Mouse (Mus musculus) skeletal muscle tissue, adult 2 months (tissue): Measurements from ENCODE around the gene Atp5g3.
A peak's percentile ranks its signal among the peaks of the same experiment; 100 is the strongest.
"Not testable (repeated sequence)": the region's sequence is repeated elsewhere in the genome, so short reads cannot be mapped to it uniquely, and the experiment has no call there.

Source experiments
- DNase-seq: peaks from one replicate; pipeline ENCODE4 v3.0.0-alpha.2; 2012; ENCODE audit warnings: low read depth, low spot score

Atp5g3 gene

GRCm38 (mm10) chr2:73911175-73911700, at the start of gene Atp5g3:
Gene Atp5g3 (minus strand): TSS chr2:73911326.
- DNase-seq: peak; percentile 93

GRCm38 (mm10) chr2:73958342-73958741, 47.2 kb upstream of the Atp5g3 start:
- DNase-seq: no peak

DNA sequence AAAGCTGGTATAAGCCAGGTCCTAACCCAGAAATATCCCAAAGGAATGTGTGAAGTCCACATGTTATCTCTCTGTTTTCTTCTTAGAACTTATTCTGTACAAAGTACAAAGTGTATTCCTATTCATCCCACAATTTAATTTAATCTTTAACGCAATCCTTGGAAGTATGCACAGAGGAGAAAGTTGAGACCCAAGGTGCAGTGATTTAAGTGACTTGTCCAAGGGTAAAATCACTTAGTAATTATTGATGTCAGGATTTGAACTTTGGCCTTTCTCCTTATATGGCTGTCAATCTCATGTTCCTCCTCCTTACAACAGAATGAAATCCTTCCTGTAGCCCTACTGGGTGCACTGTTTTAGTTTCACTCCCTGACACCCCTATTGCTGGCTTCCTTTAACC, 42.5 kb upstream of the Atp5g3 start:
- DNase-seq: no peak

DNA sequence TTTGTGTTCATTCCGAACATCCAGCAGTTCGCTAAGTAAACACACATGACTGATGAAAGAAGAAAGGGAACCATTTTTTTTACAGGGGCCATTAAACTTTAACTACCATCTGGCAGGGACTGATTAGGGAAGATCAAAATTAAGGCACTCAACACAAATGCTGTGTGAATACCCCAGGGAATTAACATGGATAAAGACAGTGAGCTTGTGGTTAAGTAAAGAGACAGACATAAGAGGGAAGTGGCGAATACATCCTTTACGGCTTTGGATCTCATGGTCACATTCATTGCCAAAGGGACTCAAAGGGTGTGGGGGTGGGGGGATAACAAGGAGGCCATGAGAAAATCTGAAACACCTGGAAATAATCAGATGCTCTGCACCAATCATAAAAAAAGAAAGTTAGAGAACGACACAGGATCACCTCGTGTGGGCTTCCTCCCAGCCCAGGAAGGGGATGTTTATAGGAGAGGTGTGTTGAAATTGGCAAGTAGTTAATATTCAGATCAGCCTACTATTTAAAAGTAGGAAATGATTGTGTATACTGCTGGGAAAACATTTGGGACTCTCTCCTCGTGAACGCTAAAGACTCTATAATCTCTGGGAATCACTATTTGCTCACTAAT, 41.6 kb upstream of the Atp5g3 start:
- DNase-seq: no peak

GRCm38 (mm10) chr2:73947360-73947759, 36.2 kb upstream of the Atp5g3 start:
- no peak for DNase-seq

GRCm38 (mm10) chr2:73943735-73944134, 32.6 kb upstream of the Atp5g3 start:
- no peak for DNase-seq

DNA sequence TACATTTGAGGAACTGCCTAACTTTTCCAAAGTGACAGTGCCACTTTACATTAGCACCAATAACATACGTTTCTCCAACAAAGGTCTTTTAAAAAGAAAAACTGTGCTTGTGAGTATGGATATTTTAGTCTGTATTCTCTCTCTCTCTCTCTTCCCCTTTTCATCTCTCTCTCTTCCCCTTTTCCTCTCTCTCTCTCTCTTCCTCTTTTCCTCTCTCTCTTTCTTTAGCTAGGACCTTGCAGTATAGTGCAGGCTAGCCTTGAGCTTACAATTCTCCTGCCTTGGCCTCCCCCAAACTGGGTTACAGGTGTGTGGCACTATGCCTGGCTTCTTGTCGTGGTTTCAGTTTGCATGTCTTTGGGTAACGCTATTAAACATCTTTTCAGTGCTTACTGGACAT, 31.7 kb upstream of the Atp5g3 start:
- DNase-seq: no peak

- no peak for DNase-seq
Observed at GRCm38 (mm10) chr2:73941281-73941680, 30.2 kb upstream of the Atp5g3 start.

- no peak for DNase-seq
Observed at GRCm38 (mm10) chr2:73940471-73940870, 29.3 kb upstream of the Atp5g3 start.

- DNase-seq: no peak
Observed at GRCm38 (mm10) chr2:73938896-73939295, 27.8 kb upstream of the Atp5g3 start.

DNA sequence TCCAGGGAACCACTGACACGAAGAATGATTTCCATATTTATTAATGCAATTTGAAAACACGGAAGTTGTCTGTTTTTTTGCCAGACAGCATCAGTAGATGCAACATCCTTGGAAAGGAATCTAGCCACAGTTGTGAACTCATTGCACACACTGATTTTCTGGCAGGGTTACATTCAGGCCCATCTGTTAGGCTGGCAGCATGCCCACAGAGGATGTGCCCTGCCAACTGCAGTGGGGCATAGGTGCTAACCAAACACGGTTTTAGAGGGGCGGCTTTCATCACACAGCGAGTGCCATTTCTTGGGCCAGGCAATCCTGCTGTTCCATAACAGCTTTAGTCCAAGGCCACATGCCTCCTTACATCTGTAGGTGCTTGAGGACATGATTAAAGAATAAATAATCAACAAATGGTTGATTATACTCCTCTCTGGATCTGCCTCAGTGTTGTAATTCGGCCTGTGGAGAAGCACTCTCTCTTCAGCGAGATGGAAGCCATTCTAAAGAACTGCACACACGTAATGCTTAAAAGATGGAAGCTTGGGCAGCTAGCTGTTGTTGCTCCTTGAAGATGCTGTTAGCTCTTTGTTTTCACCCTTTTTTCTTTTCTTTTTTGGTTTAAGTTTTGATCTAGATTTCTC, 21.7 kb upstream of the Atp5g3 start:
- no peak for DNase-seq

DNA sequence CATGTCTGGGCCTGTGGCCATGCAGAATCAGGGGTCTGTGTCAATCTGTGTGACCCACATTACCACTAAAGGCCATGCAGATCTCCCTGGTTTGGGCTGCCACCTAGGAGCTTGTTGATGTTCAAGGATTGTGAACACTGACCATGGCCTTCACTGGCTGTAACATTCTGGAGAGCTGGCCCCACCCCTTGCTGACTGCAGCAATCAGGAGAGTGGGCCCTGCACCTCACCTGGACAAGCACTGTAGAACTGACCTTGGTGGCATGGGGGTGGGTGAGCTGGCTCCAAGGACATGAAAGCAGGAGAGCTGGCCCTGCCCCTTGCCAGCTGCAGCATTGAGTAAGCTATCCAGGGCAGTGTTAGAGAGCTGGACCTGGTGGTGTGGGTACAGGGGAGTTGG, 16.6 kb upstream of the Atp5g3 start:
- DNase-seq: no peak

DNA sequence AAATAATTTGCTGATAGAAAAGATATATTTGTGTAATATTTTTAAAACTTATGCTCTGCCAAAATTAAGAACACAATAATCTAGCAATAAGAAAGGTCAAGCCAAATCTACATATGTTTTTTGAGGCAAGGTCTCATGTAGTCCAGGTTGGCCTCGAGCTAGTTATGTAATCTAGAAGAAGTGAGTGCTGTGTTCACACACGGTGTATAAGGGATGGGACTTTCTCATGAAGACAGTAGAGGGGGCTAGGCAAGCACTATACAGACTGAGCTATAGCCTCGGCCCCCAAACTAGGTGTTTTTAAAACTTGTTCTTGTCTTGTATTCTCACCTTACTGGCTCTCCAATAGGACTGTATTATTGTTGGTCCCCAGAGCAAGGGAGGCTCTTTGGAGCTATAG, 14.4 kb upstream of the Atp5g3 start:
- DNase-seq: no peak

DNA sequence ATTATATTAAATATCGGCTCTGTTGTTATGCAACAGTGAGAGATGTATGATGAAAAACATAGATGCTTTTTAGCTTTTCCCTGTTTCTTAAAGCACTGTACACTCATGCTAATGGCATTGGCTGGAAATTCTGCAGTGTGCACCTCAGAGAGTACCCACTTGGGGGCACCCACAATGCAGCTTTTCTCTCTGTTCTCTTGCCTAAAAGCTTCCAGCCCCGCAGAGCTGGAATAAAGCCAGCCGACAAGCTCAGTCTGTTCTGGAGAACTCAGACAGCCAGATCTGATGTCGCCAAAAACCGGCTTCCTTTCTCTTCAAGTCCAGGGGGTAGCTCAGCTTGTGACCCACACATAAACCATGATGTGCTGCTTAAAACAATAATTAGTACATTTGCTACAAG, 14.0 kb upstream of the Atp5g3 start:
- peak; percentile 24 for DNase-seq

DNA sequence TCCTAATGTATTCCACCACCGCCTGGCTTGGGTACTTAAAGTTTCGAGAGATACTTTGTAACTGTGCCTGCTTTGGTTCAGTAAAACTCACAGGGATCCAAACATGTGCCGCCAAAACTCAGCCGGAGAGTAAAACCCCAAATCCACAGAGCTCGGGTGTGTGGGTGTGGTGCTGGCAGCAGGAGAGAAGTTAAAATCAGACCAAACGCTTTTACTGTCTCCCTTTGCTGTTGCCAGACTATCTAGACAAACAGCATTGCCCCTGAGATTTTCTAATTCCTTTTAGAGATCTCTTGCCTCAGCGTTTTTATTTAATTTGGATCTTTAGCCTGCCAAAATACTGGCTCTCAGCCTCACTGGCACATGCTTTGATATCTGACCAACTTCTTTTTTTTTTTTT, 8.5 kb upstream of the Atp5g3 start:
- peak; percentile 27 for DNase-seq

DNA sequence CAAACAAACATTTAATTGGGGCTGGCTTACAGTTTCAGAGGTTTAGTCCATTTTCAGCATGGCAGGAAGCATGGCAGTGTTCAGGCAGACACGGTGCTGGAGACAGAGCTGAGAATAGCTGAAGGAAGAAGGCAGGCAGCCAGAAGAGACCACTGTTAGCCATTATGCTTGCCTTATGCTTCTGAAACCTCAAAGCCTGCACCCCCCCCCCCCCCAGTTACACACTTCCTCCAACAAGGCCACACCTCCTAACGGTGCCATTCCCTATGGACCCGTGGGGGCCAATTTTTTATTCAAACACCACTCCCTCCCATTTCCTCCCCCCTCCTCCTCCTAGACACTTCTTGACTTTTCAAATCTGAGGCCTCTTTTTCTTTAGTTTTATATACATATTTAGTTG, 1.1 kb upstream of the Atp5g3 start:
- DNase-seq: no peak

DNA sequence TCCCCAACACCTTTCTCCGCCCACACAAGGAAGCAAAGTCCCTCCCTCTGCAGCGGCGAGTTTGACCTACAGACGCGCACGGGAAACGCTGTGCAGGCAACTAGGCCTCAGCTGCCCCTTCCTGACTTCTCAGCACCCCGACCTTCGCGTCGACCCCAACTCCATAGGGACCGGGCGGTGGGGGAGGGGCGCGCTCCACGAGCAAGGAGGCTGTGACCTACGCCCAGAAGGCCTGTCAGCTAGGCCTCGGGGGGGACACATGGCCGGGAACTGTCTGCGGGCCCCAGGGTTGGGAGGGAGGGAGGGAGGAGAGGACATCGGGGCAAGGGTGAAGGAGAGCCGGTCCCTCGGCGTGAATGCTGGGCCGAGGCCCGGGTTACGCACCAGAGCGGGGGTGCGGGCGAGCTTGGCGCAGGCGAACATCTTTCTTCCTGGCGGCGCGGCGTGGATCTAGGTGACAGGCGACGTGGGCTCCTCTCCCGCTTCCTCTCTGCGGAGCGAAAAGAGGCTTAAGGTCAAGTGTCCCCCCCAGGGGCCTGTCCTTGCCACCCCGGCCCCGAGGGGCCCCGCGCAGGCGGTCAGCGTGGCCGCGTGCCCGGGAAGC, 453 bp downstream of the Atp5g3 start:
- peak; percentile 40 for DNase-seq

GRCm38 (mm10) chr2:73909116-73909515, 2.0 kb downstream of the Atp5g3 start:
- no peak for DNase-seq

- not testable (repeated sequence) for DNase-seq
Observed at GRCm38 (mm10) chr2:73904679-73905078, 6.4 kb downstream of the Atp5g3 start.

DNA sequence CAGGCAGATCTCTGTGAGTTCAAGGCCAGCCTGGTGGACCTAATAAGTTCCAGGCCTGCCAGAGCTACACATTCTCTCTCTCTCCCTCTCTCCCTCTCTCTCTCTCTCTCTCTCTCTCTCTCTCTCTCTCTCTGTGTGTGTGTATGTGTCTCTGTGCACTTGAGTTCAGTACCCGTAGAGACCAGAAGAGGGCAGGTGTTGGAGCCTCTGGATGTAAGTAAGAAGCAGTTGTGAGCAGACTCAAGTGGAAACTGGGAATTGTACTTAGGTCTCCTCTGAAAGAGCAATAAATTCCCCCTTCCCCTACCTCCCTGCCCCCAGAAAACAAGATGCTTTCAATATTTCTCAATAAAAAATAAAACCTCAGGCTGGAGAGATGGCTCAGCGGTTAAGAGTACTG, 7.6 kb downstream of the Atp5g3 start:
- DNase-seq: no peak

DNA sequence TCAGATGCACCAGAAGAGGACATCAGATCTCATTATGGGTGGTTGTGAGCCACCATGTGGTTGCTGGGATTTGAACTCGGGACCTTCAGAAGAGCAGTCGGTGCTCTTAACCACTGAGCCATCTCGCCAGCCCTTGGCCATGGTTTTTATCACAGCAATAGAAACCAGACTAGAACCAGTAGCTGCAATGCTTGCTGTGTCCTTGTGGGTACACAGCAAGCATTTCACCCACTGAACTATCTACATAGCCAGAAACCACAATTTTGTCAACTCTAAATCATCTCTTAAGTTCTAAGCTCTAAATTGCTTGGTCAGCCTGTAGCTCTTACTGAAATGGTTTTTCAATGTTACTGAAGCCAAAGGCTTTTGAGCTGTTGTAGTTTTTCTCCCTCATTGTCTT, 8.8 kb downstream of the Atp5g3 start:
- DNase-seq: not testable (repeated sequence)

DNA sequence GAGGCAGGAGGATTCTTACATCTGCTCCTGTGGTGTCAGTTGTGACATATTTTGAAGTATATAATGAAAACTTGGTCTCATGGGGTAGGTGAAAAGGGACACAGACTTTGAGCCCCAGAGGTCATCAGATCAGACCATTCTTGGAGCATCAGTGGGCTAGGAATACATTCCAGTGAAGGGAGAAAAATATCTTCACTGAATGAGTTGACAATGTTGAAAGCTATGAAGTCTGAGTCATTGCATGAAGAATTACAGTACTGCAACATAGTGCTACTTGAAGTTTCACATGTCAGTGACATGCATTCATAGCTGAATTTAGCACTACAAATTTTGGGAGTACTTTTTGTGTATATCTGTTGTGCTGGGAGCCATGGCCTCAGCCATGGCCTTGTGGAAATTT, 10.0 kb downstream of the Atp5g3 start:
- DNase-seq: no peak

DNA sequence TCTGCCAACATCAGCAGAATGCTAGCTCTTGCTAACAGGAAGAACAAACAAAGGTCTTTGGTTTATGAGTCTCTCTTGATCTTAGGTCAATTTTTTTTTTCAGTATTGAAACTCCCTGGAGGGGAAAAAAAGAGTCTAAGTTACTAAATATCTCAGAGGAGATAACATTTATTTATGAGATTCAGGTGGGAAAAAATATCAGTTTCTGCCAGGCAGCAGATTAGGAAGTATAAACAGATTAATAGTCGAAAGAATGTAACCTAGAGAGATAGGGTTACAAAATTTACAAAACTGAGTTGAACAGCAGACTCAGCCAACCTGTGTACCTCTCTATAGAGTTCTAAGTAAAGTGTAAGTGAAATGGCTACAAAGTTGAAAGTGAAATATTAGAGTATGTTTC, 10.8 kb downstream of the Atp5g3 start:
- no peak for DNase-seq
